Mouse (Mus musculus): ENCODE results near the gene Gorab. TPM values are rescaled to one million over a fixed set of nuclear protein-coding genes. Genes with fewer than 3 reads are reported as not detected.

The Gorab gene
- total and polyA plus RNA-seq, 2 experiments from 2014 or later, result 10.6 to 16.6 TPM

GRCm38 (mm10) chr1:163358165-163358564 lies 45.3 kb downstream of the Gorab start:
- Histone ChIP-seq H3K9me3 (ENCODE audit: low read length) (no peaks in the 10 kb centered on the region), H3K9ac (replicated peaks; ENCODE audit: low read length) (no peak overlapping the region), H3K27ac (no peak overlapping the region), H3K36me3 (ENCODE audit: insufficient read depth, low read length) (no peaks in the 10 kb centered on the region), H3K4me2 (ENCODE audit: low read depth, low read length) (no peak overlapping the region), H3K4me1 (ENCODE audit: insufficient read depth, low read length) (no peaks in the 10 kb centered on the region), H3K27me3 (ENCODE audit: insufficient read depth, low read length) (no peaks in the 10 kb centered on the region), H3K4me3 (ENCODE audit: low read length) (no peak overlapping the region)
- no peak for TF ChIP-seq CTCF (IDR thresholded peaks at IDR 0.05; ENCODE audit: low read depth)
- WGBS, result 73% methylated on average over 7 of the region's 7 CpGs
- DNase-seq (ENCODE audit: low spot score), result no peak
- ATAC-seq, result no peak

GRCm38 (mm10) chr1:163357733-163358132 lies 45.7 kb downstream of the Gorab start:
- no peak overlapping the region for H3K4me2 ChIP-seq (ENCODE audit: low read depth, low read length)
- no peak for TF ChIP-seq CTCF (IDR thresholded peaks at IDR 0.05; ENCODE audit: low read depth)
- DNase-seq (ENCODE audit: low spot score), result no peak
- H3K27me3 ChIP-seq (ENCODE audit: insufficient read depth, low read length), result no peaks in the 10 kb centered on the region
- no peaks in the 10 kb centered on the region for H3K9me3 ChIP-seq (ENCODE audit: low read length)
- H3K27ac ChIP-seq, result no peak overlapping the region
- H3K9ac ChIP-seq (replicated peaks; ENCODE audit: low read length), result no peak overlapping the region
- ATAC-seq, result no peak
- 78% methylated on average over 6 of the region's 6 CpGs for WGBS
- no peak overlapping the region for H3K4me3 ChIP-seq (ENCODE audit: low read length)
- no peaks in the 10 kb centered on the region for H3K36me3 ChIP-seq (ENCODE audit: insufficient read depth, low read length)
- H3K4me1 ChIP-seq (ENCODE audit: insufficient read depth, low read length), result no peaks in the 10 kb centered on the region

DNA sequence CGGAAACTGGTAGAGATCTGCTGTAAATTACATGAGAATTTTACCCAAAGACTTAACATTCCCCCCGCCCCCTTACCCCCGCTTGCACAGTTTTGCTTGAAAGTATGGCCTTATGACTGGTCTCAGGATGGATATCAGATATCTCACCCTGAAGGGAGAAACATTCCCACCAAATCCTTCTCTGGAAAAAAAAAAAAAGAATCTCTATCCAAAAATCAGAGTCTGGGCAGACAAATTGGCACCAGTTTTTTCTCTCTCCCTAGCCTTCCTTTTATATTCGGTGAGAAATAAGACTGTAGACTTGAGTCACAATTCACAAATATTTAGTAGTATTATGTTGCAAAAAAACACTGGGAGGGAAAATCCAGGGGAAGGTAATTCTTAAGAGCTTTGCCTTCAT lies 47.3 kb downstream of the Gorab start:
- DNase-seq (ENCODE audit: low spot score) (no peak), ATAC-seq (no peak)
- Histone ChIP-seq H3K36me3 (ENCODE audit: insufficient read depth, low read length) (no peaks in the 10 kb centered on the region), H3K4me3 (ENCODE audit: low read length) (no peak overlapping the region), H3K27me3 (ENCODE audit: insufficient read depth, low read length) (no peaks in the 10 kb centered on the region), H3K9ac (replicated peaks; ENCODE audit: low read length) (no peak overlapping the region), H3K27ac (no peak overlapping the region), H3K4me2 (ENCODE audit: low read depth, low read length) (no peak overlapping the region), H3K4me1 (ENCODE audit: insufficient read depth, low read length) (no peaks in the 10 kb centered on the region), H3K9me3 (ENCODE audit: low read length) (no peaks in the 10 kb centered on the region)
- 77% methylated on average over 4 of the region's 4 CpGs for WGBS
- TF ChIP-seq CTCF (IDR thresholded peaks at IDR 0.05; ENCODE audit: low read depth), result no peak

- ATAC-seq, result no peak
- DNase-seq (ENCODE audit: low spot score), result peak; percentile 14
- no peak overlapping the region for H3K4me3 ChIP-seq (ENCODE audit: low read length)
- no peaks in the 10 kb centered on the region for H3K9me3 ChIP-seq (ENCODE audit: low read length)
- no peak overlapping the region for H3K27ac ChIP-seq
- 41% methylated on average over 3 of the region's 3 CpGs for WGBS
- TF ChIP-seq CTCF (IDR thresholded peaks at IDR 0.05; ENCODE audit: low read depth), result no peak
- no peak overlapping the region for H3K9ac ChIP-seq (replicated peaks; ENCODE audit: low read length)
- H3K4me1 ChIP-seq (ENCODE audit: insufficient read depth, low read length), result no peaks in the 10 kb centered on the region
- no peaks in the 10 kb centered on the region for H3K27me3 ChIP-seq (ENCODE audit: insufficient read depth, low read length)
- H3K36me3 ChIP-seq (ENCODE audit: insufficient read depth, low read length), result no peaks in the 10 kb centered on the region
- H3K4me2 ChIP-seq (ENCODE audit: low read depth, low read length), result no peak overlapping the region
Measured at GRCm38 (mm10) chr1:163355626-163356156, 47.8 kb downstream of the Gorab start.

- no peak for TF ChIP-seq CTCF (IDR thresholded peaks at IDR 0.05; ENCODE audit: low read depth)
- WGBS, result 83% methylated on average over 3 of the region's 3 CpGs
- Histone ChIP-seq H3K36me3 (ENCODE audit: insufficient read depth, low read length) (no peaks in the 10 kb centered on the region), H3K9ac (replicated peaks; ENCODE audit: low read length) (no peak overlapping the region), H3K27ac (no peak overlapping the region), H3K27me3 (ENCODE audit: insufficient read depth, low read length) (no peaks in the 10 kb centered on the region), H3K4me2 (ENCODE audit: low read depth, low read length) (no peak overlapping the region), H3K9me3 (ENCODE audit: low read length) (no peaks in the 10 kb centered on the region), H3K4me3 (ENCODE audit: low read length) (no peak overlapping the region), H3K4me1 (ENCODE audit: insufficient read depth, low read length) (no peaks in the 10 kb centered on the region)
- ATAC-seq (no peak), DNase-seq (ENCODE audit: low spot score) (no peak)
Measured at GRCm38 (mm10) chr1:163350988-163351387, 52.5 kb downstream of the Gorab start.

GRCm38 (mm10) chr1:163345541-163345940 lies 57.9 kb downstream of the Gorab start:
- DNase-seq (ENCODE audit: low spot score) (no peak), ATAC-seq (no peak)
- TF ChIP-seq CTCF (IDR thresholded peaks at IDR 0.05; ENCODE audit: low read depth), result no peak
- no peaks in the 10 kb centered on the region for H3K9me3 ChIP-seq (ENCODE audit: low read length)
- no peaks in the 10 kb centered on the region for H3K36me3 ChIP-seq (ENCODE audit: insufficient read depth, low read length)
- no peak overlapping the region for H3K27ac ChIP-seq
- no peak overlapping the region for H3K4me3 ChIP-seq (ENCODE audit: low read length)
- H3K4me1 ChIP-seq (ENCODE audit: insufficient read depth, low read length), result no peaks in the 10 kb centered on the region
- no peak overlapping the region for H3K4me2 ChIP-seq (ENCODE audit: low read depth, low read length)
- H3K9ac ChIP-seq (replicated peaks; ENCODE audit: low read length), result no peak overlapping the region
- WGBS, result 87% methylated on average over 5 of the region's 5 CpGs
- H3K27me3 ChIP-seq (ENCODE audit: insufficient read depth, low read length), result no peaks in the 10 kb centered on the region

DNA sequence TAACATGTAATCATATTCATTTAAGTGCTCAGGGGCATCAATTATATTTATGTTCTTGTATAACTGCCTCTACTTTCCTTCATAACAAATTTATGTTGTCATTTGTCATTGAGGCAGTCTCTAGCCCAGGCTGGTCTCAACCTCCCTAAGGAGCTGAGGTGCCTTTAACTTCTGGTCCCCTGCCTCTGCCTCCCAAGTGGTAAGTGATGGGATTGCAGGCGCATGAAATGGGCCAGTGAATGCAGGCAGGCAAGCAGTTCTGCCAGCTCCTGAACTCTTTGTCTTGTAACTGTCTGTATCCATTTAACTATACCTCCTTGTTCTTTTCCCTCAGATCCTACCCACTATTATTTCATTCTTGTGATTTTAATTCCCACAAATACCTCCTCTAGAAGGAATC lies 58.5 kb downstream of the Gorab start:
- WGBS, result 18% methylated on average over 1 of the region's 1 CpGs
- ATAC-seq (no peak), DNase-seq (ENCODE audit: low spot score) (no peak)
- Histone ChIP-seq H3K27me3 (ENCODE audit: insufficient read depth, low read length) (no peaks in the 10 kb centered on the region), H3K4me3 (ENCODE audit: low read length) (no peak overlapping the region), H3K9me3 (ENCODE audit: low read length) (no peaks in the 10 kb centered on the region), H3K36me3 (ENCODE audit: insufficient read depth, low read length) (no peaks in the 10 kb centered on the region), H3K9ac (replicated peaks; ENCODE audit: low read length) (no peak overlapping the region), H3K4me2 (ENCODE audit: low read depth, low read length) (no peak overlapping the region), H3K27ac (no peak overlapping the region), H3K4me1 (ENCODE audit: insufficient read depth, low read length) (no peaks in the 10 kb centered on the region)
- peak; percentile 46 for TF ChIP-seq CTCF (IDR thresholded peaks at IDR 0.05; ENCODE audit: low read depth)
